Mouse (Mus musculus) neutrophil, adult 5-6 weeks (primary cell): Measurements from ENCODE around the gene Birc5. TPM values are rescaled to one million over a fixed set of nuclear protein-coding genes. Genes with fewer than 3 reads are reported as not detected.

Source experiments
- ATAC-seq: fragments of 151-379, 151-347 bp; 2 replicates; pipeline ENCODE4 v1.8.0; 2017; ENCODE audit warnings: mild to moderate bottlenecking, moderate TSS enrichment; ENCODE audit not compliant: insufficient number of reproducible peaks, poor library complexity, low FRiP score, severe bottlenecking; ENCODE audit errors: extremely low read depth
- total RNA-seq: library from RNA; stranded (forward); fragments of 200-1000 nt; gene quantifications from 2 replicates; pipeline ENCODE4 v1.2.3, GENCODE M21; 2017

Birc5 gene
- total RNA-seq, 1 experiment from 2014 or later: 0.47 TPM

- peak; percentile 47 for ATAC-seq
These were observed 29.1 kb downstream of the Birc5 start for GRCm38 (mm10) chr11:117877917-117878745.

DNA sequence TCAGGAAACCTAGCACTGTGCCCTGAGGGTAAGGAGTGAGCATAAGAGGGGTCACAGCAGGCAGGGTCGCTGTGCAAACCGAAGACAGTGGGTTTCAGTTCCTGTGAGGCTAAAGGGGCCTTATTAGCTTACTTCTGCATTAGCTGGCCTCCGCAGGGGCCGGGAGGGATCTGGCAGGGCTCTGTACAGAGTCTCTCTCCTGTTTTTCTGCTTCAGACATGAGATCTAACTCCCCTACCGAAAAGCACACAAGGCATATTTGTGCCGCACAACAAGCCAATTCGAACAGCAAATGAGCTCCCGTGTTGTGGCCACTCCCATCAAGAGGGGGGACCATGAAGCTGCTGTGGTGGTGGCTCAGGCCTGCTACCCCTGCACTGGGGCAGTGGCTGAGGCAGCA is 29.8 kb downstream of the Birc5 start:
- no peak for ATAC-seq

- ATAC-seq: no peak
These were observed 30.6 kb downstream of the Birc5 start for GRCm38 (mm10) chr11:117879676-117880075.

DNA sequence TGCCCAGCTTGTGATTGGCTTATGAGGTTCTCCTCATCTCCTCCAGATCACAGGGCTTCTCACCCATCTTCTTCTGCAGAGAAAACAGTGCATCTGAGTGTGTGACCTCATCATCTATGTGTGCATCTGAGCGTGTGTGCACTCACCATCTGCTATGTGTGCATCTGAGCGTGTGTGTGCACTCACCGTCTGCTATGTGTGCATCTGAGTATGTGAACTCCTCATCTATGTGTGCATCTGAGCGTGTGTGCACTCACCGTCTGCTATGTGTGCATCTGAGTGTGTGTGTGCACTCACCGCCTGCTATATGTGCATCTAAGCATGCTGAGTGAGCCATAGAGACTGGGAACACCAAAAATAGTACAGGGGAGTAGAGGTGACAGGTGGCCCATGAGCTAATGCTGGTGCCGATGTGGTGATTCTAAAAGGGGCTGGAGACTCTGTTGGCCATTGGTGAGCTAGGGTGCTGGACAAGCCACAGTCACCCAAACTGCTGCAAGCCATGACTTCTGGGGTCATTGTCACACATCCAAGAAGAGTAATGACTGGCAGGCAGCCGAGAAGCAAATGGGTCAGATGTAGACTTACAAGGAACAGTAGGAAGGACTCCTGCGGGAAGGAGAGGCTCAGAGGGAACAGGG is 31.4 kb downstream of the Birc5 start:
- ATAC-seq: no peak

DNA sequence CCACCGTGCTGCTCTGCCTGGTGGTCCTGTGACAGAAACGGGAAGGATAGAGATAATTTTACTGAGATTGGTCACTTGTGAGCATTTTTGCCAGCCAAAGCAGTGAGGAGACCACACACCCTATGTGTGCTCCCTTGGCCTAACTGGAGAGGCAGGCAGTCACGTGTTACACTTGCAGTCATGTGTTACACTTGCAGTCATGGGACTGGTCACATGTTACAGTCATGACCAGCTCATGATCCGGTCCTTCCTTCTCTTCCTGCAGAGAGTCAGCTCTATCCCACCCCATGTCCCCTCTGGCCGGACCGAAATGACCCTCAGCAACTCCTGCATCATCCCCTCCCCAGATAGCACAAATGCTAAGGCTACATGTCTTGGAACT is 31.9 kb downstream of the Birc5 start:
- no peak for ATAC-seq

- ATAC-seq: no peak
These were observed 32.7 kb downstream of the Birc5 start for GRCm38 (mm10) chr11:117881787-117882186.

GRCm38 (mm10) chr11:117882208-117882607 is 33.2 kb downstream of the Birc5 start:
- no peak for ATAC-seq

- no peak for ATAC-seq
These were observed 36.9 kb downstream of the Birc5 start for GRCm38 (mm10) chr11:117886000-117886399.

- no peak for ATAC-seq
These were observed 39.3 kb downstream of the Birc5 start for GRCm38 (mm10) chr11:117888168-117888852.

DNA sequence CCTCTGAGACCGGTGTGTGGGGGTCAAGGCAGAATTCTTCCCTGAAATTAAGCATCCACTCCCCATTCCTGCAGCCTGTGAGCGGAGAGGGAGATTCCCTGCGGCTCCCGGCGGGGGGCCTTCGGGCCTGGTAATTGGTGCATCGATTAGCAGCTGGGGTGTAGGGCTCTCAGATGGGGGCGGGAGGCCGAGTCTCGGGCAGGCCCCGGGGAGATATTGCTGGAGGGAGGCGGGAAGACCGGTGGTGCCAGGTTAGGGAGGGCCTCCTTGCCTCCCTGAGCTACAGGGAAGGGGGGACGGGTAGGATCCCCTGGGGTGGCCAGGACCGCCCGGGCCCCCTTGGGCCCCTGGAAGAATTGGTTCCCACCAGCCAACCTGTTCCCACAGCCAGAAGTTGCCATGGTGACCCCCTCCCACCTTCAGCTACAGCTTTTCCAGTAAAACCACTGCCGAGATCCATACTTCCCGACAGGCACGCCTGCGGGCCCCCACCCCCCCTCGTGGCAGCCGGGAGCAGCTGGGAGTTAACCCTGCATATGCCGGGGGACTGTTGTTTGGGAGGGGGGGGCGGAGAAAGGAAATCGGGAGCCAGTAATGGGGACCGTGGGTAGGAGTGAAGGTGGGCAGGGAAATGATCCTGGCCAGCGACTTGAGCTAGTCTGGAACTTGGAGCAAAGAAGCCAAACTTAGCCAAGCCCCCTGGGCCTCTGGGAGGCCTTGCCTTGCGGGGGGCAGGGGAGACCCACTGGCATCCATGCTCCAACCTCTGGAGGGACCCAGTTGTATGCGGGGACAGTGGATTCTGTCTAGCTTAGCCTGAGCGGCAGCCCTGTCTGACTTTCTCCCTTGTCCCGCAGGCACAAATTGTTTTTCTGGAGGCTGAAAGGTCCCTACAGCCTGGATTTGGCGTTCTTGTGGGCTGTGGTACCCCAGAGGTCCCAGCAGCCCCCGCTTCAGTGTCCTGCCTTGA is 40.1 kb downstream of the Birc5 start:
- no peak for ATAC-seq

GRCm38 (mm10) chr11:117889887-117890340 is 40.9 kb downstream of the Birc5 start:
- ATAC-seq: no peak

DNA sequence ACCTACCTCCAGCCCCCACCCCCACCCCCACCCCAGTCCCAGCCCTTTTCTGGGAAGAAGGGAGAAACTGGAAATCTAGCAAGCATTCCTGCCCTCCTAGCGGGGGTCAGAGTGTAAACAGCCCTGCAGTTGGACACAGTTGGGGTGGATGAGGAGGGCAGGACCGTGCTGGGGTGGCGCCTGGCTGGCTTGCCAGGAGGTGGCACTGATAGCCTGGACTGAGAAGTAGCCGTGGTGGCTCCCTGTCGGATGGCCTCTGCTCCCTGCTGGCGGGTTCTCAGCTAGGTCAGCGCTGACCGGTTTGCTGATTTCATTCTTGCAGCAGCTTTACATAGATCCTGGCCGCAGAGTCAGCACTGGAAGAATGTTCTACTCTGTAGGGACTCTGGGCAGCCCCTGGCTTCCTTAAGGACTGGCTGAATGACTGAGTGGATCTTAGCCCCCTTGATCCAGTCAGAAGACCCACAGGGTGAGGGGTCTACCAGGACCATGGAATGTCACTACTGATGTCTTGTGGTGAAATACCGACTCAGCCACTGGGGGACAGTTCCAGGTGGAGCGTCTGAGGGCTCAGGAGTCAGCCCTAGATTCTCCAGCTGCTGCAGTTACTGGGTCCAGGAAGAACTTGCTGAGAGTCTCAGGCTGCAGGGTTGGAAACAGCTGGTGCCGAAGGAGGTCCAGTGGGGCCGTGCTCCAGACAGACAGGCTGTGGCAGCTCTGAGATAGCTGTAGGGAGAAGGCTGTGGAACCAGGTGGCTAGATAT is 41.6 kb downstream of the Birc5 start:
- ATAC-seq: no peak

DNA sequence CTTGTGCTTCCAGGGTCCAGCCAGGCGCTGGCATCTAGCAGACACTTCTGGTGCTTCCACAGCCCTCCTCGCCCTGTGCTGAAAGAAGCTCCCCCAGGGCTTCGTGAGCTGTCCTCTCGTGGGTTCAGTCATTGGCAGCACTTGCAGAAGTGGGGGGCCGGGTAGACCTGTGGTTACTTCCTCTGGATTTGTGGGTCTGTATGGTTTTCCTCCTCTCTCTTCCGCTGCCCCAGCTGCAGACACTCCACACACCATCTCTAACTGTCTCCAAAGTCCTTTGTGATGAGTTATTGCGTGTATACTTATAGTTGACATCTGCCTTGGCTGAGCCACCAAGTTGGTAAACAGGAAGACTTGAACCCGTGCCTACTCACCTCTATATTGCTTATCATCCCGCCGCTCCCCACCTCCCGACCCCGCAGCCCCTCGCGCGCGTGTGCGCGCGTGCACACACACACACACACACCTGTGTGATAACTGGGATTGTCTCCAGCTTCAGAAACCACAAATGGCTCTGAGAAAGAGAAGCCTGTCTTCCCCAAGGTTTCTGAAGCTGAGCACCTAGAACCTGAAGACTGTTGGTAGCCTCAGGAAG is 42.6 kb downstream of the Birc5 start:
- no peak for ATAC-seq

DNA sequence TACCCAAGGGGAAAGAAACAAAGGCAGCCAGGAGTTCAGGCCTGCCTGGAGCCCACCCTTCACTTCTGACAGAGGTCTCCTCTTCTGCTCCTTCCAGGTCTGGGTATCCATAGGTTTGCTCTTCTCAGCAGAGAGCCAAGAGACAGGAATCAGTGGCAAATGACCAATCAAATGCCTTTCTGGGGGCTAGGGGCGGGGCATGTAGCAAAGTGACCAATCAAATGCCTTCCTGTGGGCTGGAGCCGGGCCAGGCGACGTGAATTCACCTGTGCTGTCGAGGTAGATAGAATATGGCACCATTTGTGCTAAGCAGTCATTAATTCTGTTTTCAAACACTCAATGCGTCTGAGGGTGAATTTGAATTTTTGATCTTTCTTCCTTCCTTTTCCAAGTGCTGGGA is 43.1 kb downstream of the Birc5 start:
- ATAC-seq: no peak

- ATAC-seq: no peak; the same call in 1 of the 2 replicates
These were observed 45.6 kb downstream of the Birc5 start for GRCm38 (mm10) chr11:117894676-117895075.

DNA sequence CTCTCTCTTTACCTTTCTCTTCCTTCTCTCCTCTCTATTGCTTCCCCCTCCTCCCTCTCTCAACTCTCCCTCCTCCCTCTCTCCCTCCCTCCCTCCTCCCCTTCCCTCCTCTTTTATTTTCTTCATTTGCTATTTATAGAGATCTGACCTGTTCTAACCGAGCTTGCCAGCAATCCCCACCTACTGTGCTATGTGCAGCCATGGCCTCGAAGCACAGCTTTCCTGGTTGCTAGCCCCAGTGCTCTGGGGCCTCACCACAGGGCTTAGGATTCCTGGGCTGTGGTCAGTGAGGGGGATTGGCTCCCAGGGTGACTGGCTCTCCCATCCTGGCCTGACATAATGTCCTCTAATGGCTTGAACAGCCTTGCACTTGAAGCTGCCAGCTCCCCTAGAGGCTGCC is 47.5 kb downstream of the Birc5 start:
- ATAC-seq: no peak

GRCm38 (mm10) chr11:117902282-117902681 is 53.2 kb downstream of the Birc5 start:
- ATAC-seq: 0 out of 2 replicates have a peak, but pooled peaks have one; percentile 6

DNA sequence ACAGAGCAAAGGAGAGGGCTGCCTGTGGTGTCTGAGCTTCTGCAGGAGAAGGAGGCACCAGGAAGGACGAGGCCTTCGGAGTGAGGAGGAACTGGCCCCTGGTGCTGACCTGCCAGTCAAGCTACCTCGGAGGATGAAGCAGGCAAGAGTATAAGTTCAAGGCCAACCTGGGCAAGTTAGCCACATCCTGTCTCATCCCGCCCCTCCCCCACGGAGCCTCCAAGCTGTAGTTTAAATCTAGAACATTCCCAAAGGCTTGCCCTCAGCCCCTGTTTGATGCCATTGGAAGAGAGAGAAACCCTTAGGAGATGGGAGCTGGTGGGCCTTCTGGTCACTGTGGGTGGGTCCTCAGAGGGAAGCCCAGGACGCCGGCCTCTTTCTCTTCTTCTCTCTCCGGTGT is 55.4 kb downstream of the Birc5 start:
- no peak for ATAC-seq
